Mouse (Mus musculus) lung, embryonic 14.5 days (tissue): ENCODE data around the gene Gnb1l. TPM values are rescaled to one million over a fixed set of nuclear protein-coding genes. Genes with fewer than 3 reads are reported as not detected.

Experiments
- ATAC-seq: fragments of 200-750 bp; cut with Nextera tagmentation; 2 replicates; pipeline ENCODE4 v1.8.0; 2017; ENCODE audit warnings: mild to moderate bottlenecking, moderate TSS enrichment, moderate library complexity; ENCODE audit not compliant: insufficient read depth
- DNase-seq: peaks from one replicate; pipeline ENCODE4 v3.0.0-alpha.2; 2015
- H3K27ac ChIP-seq: fragments of 300-500 bp; sonication (generic); 2 replicates; pipeline ENCODE4 v1.5.1; 2014; ENCODE audit warnings: low read depth, mild to moderate bottlenecking, moderate library complexity
- H3K27me3 ChIP-seq: fragments of 300-500 bp; sonication (generic); 2 replicates; pipeline ENCODE4 v1.6.1; 2014; ENCODE audit warnings: low read length, control low read depth; ENCODE audit not compliant: insufficient read depth
- H3K36me3 ChIP-seq: fragments of 300-500 bp; sonication (generic); 2 replicates; pipeline ENCODE4 v1.6.1; 2014; ENCODE audit warnings: control low read depth; ENCODE audit not compliant: insufficient read depth
- H3K4me1 ChIP-seq: fragments of 300-500 bp; sonication (generic); 2 replicates; pipeline ENCODE4 v1.6.1; 2014; ENCODE audit warnings: antibody characterized with exemption, control low read depth; ENCODE audit not compliant: insufficient read depth
- H3K4me2 ChIP-seq: fragments of 300-500 bp; sonication (generic); 2 replicates; pipeline ENCODE4 v1.6.1; 2014; ENCODE audit warnings: mild to moderate bottlenecking
- H3K4me3 ChIP-seq: fragments of 300-500 bp; sonication (generic); 2 replicates; pipeline ENCODE4 v1.5.1; 2014; ENCODE audit warnings: low read depth, low read length
- H3K9ac ChIP-seq: fragments of 300-500 bp; sonication (generic); 2 replicates; pipeline ENCODE4 v1.6.1; 2014
- H3K9me3 ChIP-seq: fragments of 300-500 bp; sonication (generic); 2 replicates; pipeline ENCODE4 v1.6.1; 2016; ENCODE audit warnings: low read depth, low read length, control low read depth
- CTCF ChIP-seq: IDR thresholded peaks from 2 replicates; pipeline ENCODE4 v1.5.1; 2016; ENCODE audit warnings: antibody characterized with exemption, low read depth
- WGBS: fragments of 180-500 bp; shearing (Covaris S2); extraction: QIAGEN DNeasy Blood & Tissue Kit; methylation state at CpG from one replicate; pipeline ENCODE4 v1.1.7; 2014; 5-methylcytosine and 5-hydroxymethylcytosine counted together
- polyA plus RNA-seq: library from polyadenylated mRNA; unstranded; fragments of >200 nt; fragmentation: Nextera tagmentation; extraction: Ambion mirVana; gene quantifications from 2 replicates; pipeline ENCODE4 v1.2.1, GENCODE M21; 2014

The Gnb1l gene
- polyA plus RNA-seq, 1 experiment from 2014 or later = 17.6 TPM

GRCm38 (mm10) chr16:18539281-18539680 is 40.8 kb downstream of the Gnb1l start:
- Histone ChIP-seq H3K27ac (no peak overlapping the region), H3K4me1 (0 out of 2 replicates have a peak, but pooled peaks cover 15% of the 10 kb centered on the region), H3K9me3 (no peaks in the 10 kb centered on the region), H3K4me2 (no peak overlapping the region), H3K9ac (no peak overlapping the region), H3K36me3 (no peaks in the 10 kb centered on the region), H3K4me3 (no peak overlapping the region), H3K27me3 (no peaks in the 10 kb centered on the region)
- TF ChIP-seq CTCF = no peak
- 55% methylated on average over 6 of the region's 6 CpGs for whole genome bisulfite sequencing
- ATAC-seq (no peak), DNase-seq (no peak)

GRCm38 (mm10) chr16:18543151-18543829 is 44.8 kb downstream of the Gnb1l start:
- no peak for TF ChIP-seq CTCF
- DNase-seq (peak; percentile 82), ATAC-seq (peak; percentile 89)
- 0 out of 2 replicates have a peak, but pooled peaks cover 20% of the 10 kb centered on the region for H3K4me1 ChIP-seq
- no peaks in the 10 kb centered on the region for H3K36me3 ChIP-seq
- no peaks in the 10 kb centered on the region for H3K9me3 ChIP-seq
- no peak overlapping the region for H3K4me2 ChIP-seq
- H3K27me3 ChIP-seq = no peaks in the 10 kb centered on the region
- WGBS = 41% methylated on average over 8 of the region's 8 CpGs
- H3K9ac ChIP-seq = no peak overlapping the region
- H3K27ac ChIP-seq = peak overlapping the region; percentile 46
- no peak overlapping the region for H3K4me3 ChIP-seq

GRCm38 (mm10) chr16:18547891-18548290 is 49.4 kb downstream of the Gnb1l start:
- ATAC-seq (no peak), DNase-seq (peak; percentile 51)
- TF ChIP-seq CTCF = no peak
- 0 out of 2 replicates have a peak, but pooled peaks cover 14% of the 10 kb centered on the region for H3K4me1 ChIP-seq
- 56% methylated on average over 5 of the region's 5 CpGs for WGBS
- H3K36me3 ChIP-seq = no peaks in the 10 kb centered on the region
- H3K4me2 ChIP-seq = no peak overlapping the region
- no peaks in the 10 kb centered on the region for H3K27me3 ChIP-seq
- H3K4me3 ChIP-seq = no peak overlapping the region
- no peak overlapping the region for H3K9ac ChIP-seq
- no peak overlapping the region for H3K27ac ChIP-seq
- H3K9me3 ChIP-seq = no peaks in the 10 kb centered on the region

GRCm38 (mm10) chr16:18551604-18552003 is 53.1 kb downstream of the Gnb1l start:
- DNase-seq (peak; percentile 27), ATAC-seq (no peak)
- Histone ChIP-seq H3K36me3 (no peaks in the 10 kb centered on the region), H3K4me3 (no peak overlapping the region), H3K27me3 (no peaks in the 10 kb centered on the region), H3K4me2 (no peak overlapping the region), H3K4me1 (0 out of 2 replicates have a peak, but pooled peaks cover 4% of the 10 kb centered on the region), H3K27ac (no peak overlapping the region), H3K9me3 (no peaks in the 10 kb centered on the region), H3K9ac (no peak overlapping the region)
- TF ChIP-seq CTCF = no peak
- WGBS = 21% methylated on average over 9 of the region's 9 CpGs

GRCm38 (mm10) chr16:18552106-18552710 is 53.7 kb downstream of the Gnb1l start:
- no peak overlapping the region for H3K4me3 ChIP-seq
- no peak overlapping the region for H3K4me2 ChIP-seq
- H3K4me1 ChIP-seq = 0 out of 2 replicates have a peak, but pooled peaks cover 4% of the 10 kb centered on the region
- H3K27ac ChIP-seq = no peak overlapping the region
- no peak overlapping the region for H3K9ac ChIP-seq
- 39% methylated on average over 11 of the region's 11 CpGs for WGBS
- no peaks in the 10 kb centered on the region for H3K36me3 ChIP-seq
- no peak for TF ChIP-seq CTCF
- no peaks in the 10 kb centered on the region for H3K9me3 ChIP-seq
- no peaks in the 10 kb centered on the region for H3K27me3 ChIP-seq
- ATAC-seq (0 out of 2 replicates have a peak, but pooled peaks have one; percentile 16), DNase-seq (peak; percentile 24)

GRCm38 (mm10) chr16:18554721-18555120 is 56.2 kb downstream of the Gnb1l start:
- Histone ChIP-seq H3K27ac (no peak overlapping the region), H3K4me2 (no peak overlapping the region), H3K4me3 (no peak overlapping the region), H3K4me1 (no peaks in the 10 kb centered on the region), H3K36me3 (no peaks in the 10 kb centered on the region), H3K9ac (no peak overlapping the region), H3K9me3 (no peaks in the 10 kb centered on the region), H3K27me3 (no peaks in the 10 kb centered on the region)
- 50% methylated on average over 2 of the region's 2 CpGs for WGBS
- DNase-seq (no peak), ATAC-seq (no peak)
- TF ChIP-seq CTCF = no peak

GRCm38 (mm10) chr16:18555235-18555935 is 56.9 kb downstream of the Gnb1l start:
- DNase-seq = peak; percentile 54
- Histone ChIP-seq H3K4me1 (no peaks in the 10 kb centered on the region), H3K36me3 (no peaks in the 10 kb centered on the region), H3K4me3 (no peak overlapping the region), H3K9ac (no peak overlapping the region), H3K27me3 (no peaks in the 10 kb centered on the region), H3K9me3 (no peaks in the 10 kb centered on the region), H3K27ac (no peak overlapping the region), H3K4me2 (no peak overlapping the region)
- ATAC-seq = no peak; the same call in 1 of the 2 replicates
- 0 out of 2 replicates have a peak, but pooled peaks have one; percentile 6 for TF ChIP-seq CTCF
- 36% methylated on average over 17 of the region's 17 CpGs for WGBS
